Mouse (Mus musculus): Measurements from ENCODE around the gene Zswim1.

The Zswim1 gene

DNA sequence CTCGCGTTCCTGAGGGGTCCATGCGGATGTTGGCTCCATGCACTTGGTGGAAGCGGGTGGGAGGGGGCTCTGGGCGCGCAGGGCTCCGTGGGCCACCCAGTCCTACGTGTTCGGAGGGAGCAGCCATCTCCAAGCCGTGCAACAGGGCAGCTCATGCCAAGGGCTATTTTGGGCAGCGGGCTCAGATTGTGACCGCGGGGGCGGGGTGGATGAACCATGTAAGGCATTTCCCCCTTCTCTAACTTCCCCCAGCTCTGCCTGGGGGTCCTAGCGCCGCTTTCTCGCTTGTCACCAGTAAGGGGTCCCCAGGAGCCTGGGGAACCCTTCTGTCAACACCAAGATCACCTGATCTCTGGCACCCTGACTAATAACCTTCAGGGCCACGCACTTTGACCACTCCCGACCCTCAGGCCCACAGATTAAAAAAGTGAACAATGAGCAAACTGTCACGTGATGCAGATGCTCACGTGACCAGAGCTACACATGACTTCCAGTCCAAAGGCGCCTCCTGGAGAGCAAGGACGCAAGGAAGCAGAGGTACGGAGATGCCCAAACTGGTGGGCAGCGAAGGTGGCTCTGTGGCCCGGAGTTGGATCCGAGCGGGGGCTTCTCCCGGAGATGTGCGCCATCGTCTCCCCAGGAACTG, 11.0 kb downstream of the Zswim1 start, which contains the start of gene Neurl2:
Neurl2 (minus strand) TSS at position 143 of the 646 bp plus-strand sequence.
- TF ChIP-seq GATA4 (IDR thresholded peaks at IDR 0.05; ENCODE audit: insufficient replicate concordance, low read length) = no peak

DNA sequence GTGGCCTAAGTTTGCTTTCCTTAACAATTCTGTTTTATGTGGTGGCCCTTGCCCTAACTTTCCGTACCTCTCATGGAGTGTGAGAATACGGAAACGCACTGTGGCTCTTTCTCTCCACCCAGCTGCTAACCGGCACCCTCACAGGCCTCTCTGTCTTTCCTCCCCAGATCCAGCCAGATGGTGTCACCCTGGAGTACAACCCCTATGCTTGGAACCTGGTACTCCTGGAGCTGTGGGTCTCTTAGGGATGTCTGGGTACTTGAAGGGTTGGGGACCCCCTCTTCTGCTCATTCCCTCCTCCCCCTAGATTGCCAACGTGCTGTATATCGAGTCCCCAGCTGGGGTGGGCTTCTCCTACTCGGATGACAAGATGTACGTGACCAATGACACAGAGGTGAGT, 12.0 kb downstream of the Zswim1 start:
- no peak for TF ChIP-seq GATA4 (IDR thresholded peaks at IDR 0.05; ENCODE audit: insufficient replicate concordance, low read length)

- TF ChIP-seq GATA4 (IDR thresholded peaks at IDR 0.05; ENCODE audit: insufficient replicate concordance, low read length) = no peak
Measured at GRCm38 (mm10) chr2:164835164-164835563, 12.7 kb downstream of the Zswim1 start.

DNA sequence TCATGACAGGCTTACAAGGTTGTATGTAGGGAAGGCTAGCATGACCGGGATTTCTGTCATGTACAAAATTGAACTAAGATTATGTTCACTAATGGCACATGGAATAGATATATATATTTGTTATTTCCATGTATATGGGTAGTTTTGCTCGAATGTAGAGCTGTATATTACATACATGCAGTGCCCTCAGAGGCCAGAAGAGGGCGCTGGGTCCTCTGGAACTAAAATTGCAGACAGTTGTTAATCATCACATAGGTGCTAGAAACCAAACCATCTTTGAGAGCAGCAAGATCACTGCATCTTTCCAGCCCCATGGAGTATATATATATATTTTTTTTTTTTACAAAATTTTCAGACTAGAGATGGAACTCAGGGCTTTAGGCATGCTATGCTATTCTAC, 23.3 kb downstream of the Zswim1 start:
- TF ChIP-seq GATA4 (IDR thresholded peaks at IDR 0.05; ENCODE audit: insufficient replicate concordance, low read length) = no peak

DNA sequence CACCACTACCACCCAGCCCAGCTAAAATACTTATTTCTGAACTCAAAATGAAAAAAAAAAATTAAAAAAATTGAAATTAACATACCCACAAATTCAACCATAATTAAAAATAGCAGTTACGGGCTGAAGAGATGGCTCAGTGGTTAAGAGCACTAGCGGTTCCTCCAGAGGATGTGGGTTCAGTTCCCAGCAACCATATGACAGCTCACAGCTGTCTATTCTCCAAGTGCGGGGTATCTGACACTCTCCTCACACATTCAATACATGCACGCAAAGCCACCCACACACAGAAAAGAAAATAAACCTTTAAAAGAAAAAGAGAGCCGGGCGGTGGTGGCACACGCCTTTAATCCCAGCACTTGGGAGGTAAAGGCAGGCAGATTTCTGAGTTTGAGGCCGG, 27.6 kb downstream of the Zswim1 start:
- no peak for TF ChIP-seq GATA4 (IDR thresholded peaks at IDR 0.05; ENCODE audit: insufficient replicate concordance, low read length)

DNA sequence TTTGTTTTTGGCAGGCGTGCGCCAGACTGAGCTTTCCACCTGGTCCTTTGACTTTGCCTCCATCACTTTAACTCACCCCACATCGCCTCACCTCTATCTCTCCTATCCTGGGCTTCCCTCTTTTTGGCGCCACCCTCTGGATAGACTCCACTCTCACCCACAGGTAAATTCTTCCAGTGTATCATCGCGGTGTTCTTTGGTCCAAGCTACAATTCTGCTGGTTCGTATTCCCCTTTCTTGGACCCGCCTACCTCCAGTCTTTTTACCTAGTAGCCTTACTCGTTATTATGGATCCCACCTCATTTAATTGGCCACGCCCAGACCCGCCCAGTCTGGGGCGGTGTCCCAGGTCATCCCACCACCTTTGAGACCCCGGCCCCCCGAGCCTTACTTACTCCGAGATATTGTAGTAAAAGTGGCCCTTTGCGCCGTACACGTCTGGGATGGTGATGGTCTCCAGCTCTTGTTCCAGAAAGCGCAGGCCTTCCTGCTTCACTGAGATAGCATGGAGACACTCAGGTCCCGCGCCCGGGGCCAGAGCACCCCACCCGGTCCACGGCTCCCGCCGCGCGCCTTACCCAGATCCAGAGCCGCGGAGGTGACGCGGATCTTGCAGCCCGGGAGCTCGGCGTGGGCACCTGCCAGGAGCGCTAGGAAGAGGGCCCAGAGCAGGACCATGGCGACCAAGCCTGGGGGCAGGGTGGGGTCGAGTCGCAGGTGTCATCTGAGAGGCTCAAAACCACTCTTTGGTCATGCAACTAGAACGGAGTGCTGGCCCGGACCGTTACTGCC, 34.0 kb downstream of the Zswim1 start:
- TF ChIP-seq GATA4 (IDR thresholded peaks at IDR 0.05; ENCODE audit: insufficient replicate concordance, low read length) = no peak

DNA sequence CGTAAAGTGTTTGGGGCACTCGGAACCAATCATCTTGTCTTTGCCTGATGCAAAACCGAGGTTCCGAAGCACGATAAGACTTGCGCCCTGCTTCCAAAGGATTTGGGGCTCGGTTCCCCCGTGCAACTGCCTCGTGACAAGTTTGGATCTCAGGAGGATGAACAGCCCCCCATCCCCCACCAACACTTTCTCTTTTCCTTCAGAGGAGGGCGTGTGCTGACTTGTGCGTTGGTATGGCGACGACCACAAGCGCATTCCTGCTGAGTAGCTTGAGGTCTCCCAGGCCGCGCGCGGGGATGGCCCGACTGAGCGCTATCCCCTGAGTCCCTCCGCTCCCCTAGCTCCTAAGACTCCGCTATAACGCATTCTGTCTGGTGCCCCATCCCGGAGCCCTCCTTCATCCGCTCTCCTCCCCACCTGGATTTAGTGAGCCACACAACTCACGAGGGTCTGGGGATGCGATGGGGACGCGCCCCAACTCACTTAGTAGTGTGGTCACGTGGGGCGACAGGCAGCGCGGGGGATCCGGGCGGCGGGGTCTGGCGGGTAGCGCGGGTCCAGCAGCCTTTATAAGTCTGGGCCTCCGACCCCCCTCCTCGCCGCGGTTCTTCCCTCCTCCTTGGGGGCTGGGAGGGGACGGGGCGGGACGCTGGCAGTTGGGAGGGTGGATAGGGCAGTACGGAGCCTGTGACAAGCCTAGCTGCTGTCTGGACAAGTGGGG, 34.8 kb downstream of the Zswim1 start, which contains the start of gene Pltp:
Pltp (minus strand) TSS at position 611 of the 721 bp plus-strand sequence.
- no peak for TF ChIP-seq GATA4 (IDR thresholded peaks at IDR 0.05; ENCODE audit: insufficient replicate concordance, low read length)

- TF ChIP-seq GATA4 (IDR thresholded peaks at IDR 0.05; ENCODE audit: insufficient replicate concordance, low read length) = no peak
Measured at GRCm38 (mm10) chr2:164857842-164858553, 35.5 kb downstream of the Zswim1 start.

DNA sequence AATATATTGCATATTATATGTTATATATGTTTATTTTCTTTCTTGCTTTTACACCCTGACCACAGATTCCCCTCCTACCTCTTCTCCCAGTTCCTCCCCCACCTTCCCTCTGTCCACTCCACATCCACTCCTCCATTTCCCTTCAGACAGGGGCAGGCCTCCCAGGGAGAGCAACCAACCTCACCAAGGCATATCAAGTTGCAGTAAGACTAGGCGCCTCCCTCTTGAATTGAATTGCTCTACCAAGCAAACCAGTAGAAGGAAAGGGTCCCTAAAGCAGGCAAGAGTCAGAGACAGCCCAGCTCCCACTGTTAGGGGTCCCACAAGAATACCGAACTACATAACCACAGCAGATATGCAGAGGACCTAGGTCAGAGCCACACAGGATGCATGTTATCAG, 36.7 kb downstream of the Zswim1 start:
- TF ChIP-seq GATA4 (IDR thresholded peaks at IDR 0.05; ENCODE audit: insufficient replicate concordance, low read length) = no peak

DNA sequence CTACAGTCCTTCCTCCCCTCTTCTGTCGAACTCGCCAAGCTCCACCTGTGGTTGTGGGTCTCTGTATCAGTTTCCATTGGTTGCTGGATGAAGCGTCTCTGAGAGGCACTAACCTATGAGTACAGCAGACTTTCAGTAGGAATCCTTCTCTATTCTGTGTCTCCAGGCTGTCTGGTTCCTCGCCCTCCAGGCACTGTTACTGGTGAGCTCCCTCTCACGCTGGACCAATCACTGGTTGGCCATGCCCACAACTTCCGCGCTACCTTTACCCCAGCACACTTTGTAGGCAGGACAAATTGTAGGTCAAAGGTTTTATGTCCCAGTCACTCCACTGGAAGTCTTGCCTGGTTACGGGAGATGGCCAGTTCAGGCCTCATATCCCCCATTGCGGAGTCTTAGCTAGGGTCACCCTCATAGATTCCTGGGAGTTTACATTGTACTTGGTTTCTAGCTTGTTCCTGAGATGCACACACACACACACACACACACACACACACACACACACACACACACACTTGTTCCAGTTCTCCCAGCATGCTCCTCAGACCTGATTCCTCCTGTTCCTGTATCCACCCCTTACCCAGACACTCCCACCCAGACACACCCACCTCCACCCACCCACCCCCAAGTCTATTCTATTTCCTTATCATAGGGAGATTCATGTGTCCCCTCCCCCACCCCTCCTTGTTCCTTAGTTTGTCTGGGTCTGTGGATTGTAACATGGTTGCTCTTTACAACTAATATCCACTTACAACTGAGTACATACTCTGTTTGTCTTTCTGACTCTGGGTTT, 37.4 kb downstream of the Zswim1 start:
- no peak for TF ChIP-seq GATA4 (IDR thresholded peaks at IDR 0.05; ENCODE audit: insufficient replicate concordance, low read length)

DNA sequence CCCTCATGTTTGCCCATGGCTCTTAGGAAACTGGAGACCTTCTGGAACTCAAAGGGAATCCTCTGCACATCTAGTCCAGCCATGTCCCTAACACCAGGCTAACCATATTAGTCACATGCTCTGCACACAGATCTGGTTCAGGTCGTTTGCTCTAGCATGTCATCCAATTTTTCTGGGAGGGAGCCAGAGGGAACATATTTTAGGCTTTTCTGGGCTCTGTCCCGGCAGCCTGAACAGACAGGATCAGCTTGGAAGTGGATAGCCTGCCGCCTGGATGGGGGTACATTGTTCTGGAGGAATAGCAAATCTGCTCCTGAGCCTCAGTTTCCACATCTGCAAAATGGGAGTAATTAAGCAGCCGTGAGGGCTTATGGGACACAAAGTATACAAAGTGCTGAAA, 38.6 kb downstream of the Zswim1 start:
- TF ChIP-seq GATA4 (IDR thresholded peaks at IDR 0.05; ENCODE audit: insufficient replicate concordance, low read length) = no peak

GRCm38 (mm10) chr2:164862179-164862861, 39.8 kb downstream of the Zswim1 start:
- TF ChIP-seq GATA4 (IDR thresholded peaks at IDR 0.05; ENCODE audit: insufficient replicate concordance, low read length) = no peak

GRCm38 (mm10) chr2:164864593-164864992, 42.1 kb downstream of the Zswim1 start:
- TF ChIP-seq GATA4 (IDR thresholded peaks at IDR 0.05; ENCODE audit: insufficient replicate concordance, low read length) = no peak

Measured in liver, adult (tissue).